Mouse (Mus musculus) neural tube, embryonic 14.5 days (tissue): ENCODE results near the gene Mafg. TPM values are rescaled to one million over a fixed set of nuclear protein-coding genes. Genes with fewer than 3 reads are reported as not detected.
A peak's percentile ranks its signal among the peaks of the same experiment; 100 is the strongest.
"Not testable (repeated sequence)": the region's sequence is repeated elsewhere in the genome, so short reads cannot be mapped to it uniquely, and the experiment has no call there.

Experiments
- ATAC-seq: fragments of 200-750 bp; cut with Nextera tagmentation; 2 replicates; pipeline ENCODE4 v1.8.0; 2017; ENCODE audit warnings: low read depth, mild to moderate bottlenecking, moderate TSS enrichment, moderate library complexity
- H3K27ac ChIP-seq: fragments of 300-500 bp; sonication (generic); 2 replicates; pipeline ENCODE4 v1.5.1; 2014; ENCODE audit warnings: low read depth, mild to moderate bottlenecking, control low read depth, low read length, moderate library complexity, mixed read lengths
- H3K27me3 ChIP-seq: fragments of 300-500 bp; sonication (generic); 2 replicates; pipeline ENCODE4 v1.6.1; 2014; ENCODE audit warnings: low read length; ENCODE audit not compliant: control insufficient read depth, insufficient read depth
- H3K36me3 ChIP-seq: fragments of 300-500 bp; sonication (generic); 2 replicates; pipeline ENCODE4 v1.6.1; 2014; ENCODE audit warnings: low read length, mixed read lengths; ENCODE audit not compliant: control insufficient read depth, insufficient read depth
- H3K4me1 ChIP-seq: fragments of 300-500 bp; sonication (generic); 2 replicates; pipeline ENCODE4 v1.6.1; 2014; ENCODE audit warnings: low read length; ENCODE audit not compliant: control insufficient read depth, insufficient read depth
- H3K4me2 ChIP-seq: fragments of 300-500 bp; sonication (generic); 2 replicates; pipeline ENCODE4 v1.6.1; 2014; ENCODE audit warnings: mild to moderate bottlenecking, low read depth, low read length, control low read depth
- H3K4me3 ChIP-seq: fragments of 300-500 bp; sonication (generic); 2 replicates; pipeline ENCODE4 v1.5.1; 2014; ENCODE audit warnings: low read depth, low read length, control low read depth, mixed read lengths
- H3K9ac ChIP-seq: fragments of 300-500 bp; sonication (generic); replicated peaks from 2 replicates; pipeline ENCODE4 v1.6.1; 2014; ENCODE audit warnings: low read depth, mild to moderate bottlenecking, control low read depth, low read length, mixed read lengths
- H3K9me3 ChIP-seq: fragments of 300-500 bp; sonication (generic); 2 replicates; pipeline ENCODE4 v1.6.1; 2016; ENCODE audit warnings: low read length; ENCODE audit not compliant: control insufficient read depth
- WGBS: fragments of 180-500 bp; shearing (Covaris S2); extraction: QIAGEN DNeasy Blood & Tissue Kit; methylation state at CpG from one replicate; pipeline ENCODE4 v1.1.7; 2014; 5-methylcytosine and 5-hydroxymethylcytosine counted together
- polyA plus RNA-seq: library from polyadenylated mRNA; unstranded; fragments of >200 nt; fragmentation: Nextera tagmentation; extraction: Ambion mirVana; gene quantifications from 2 replicates; pipeline ENCODE4 v1.2.1, GENCODE M21; 2014

The Mafg gene
- polyA plus RNA-seq, 1 experiment from 2014 or later, result 30.5 TPM

- Histone ChIP-seq H3K27me3 (no peaks in the 10 kb centered on the region), H3K27ac (peak within 1 kb of the TSS; percentile 87), H3K4me2 (peak within 1 kb of the TSS; percentile 97), H3K4me3 (peak within 1 kb of the TSS; percentile 95), H3K4me1 (peaks cover 13% of the 10 kb centered on the region), H3K9me3 (no peaks in the 10 kb centered on the region), H3K36me3 (peaks cover 47% of the 10 kb centered on the region), H3K9ac (peak within 1 kb of the TSS; percentile 99)
- WGBS, result under 1% methylated on average over 87 of the region's 88 CpGs
- ATAC-seq, result peak; percentile 98
Observed at GRCm38 (mm10) chr11:120598283-120598989, 35.0 kb downstream of the Mafg start, which contains the start of the genes Alyref and Anapc11. Gene Alyref (minus strand): TSS chr11:120598365. Gene Anapc11 (plus strand): TSS chr11:120598421.

DNA sequence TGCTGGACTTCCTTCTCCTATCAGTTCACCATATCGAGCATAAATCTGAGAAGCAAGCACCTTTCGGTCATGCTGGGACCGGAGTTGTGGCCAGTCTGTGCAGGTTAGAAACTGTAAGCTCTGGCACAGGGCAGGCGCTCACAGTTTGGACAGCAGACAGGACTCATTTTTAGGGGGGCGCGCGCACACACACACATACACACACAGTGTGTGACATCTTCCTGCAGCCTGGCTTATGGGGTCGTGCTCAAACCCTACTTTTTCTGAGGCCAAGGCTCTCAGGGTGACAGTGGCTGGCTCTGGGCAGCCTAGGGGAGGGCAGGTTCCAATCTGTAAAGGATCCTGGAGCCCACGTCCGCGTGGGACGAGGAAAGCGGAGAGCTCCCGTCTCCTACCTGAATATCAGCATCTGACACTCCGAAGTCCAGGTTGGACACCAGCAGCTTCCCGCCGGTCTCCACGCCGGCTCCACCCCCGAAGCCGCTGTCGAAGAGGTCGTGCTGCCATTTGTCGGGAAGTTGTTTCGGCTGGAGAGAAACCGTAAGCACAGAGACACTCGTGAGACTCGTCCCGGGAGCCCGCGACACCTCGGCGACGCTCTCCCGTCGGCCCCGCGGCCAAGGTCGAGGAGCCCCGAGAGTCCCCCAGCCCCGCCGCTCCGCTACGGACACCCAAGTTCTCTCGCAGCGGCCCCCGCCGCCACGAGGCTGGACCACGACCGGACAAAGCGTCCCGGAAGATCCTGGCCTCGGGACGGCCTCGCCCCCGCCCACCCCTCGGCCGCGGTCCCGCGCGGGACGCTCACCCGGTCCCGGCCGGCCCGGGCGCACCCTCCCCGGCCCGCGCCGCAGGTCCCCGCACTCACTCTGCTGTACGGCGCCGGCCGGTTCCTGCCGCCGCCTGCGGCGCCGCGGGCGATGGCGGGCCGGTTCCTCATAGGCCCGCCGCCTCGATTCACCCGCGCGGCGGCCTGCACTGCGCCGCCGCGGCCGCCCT, 35.9 kb downstream of the Mafg start:
- Histone ChIP-seq H3K4me2 (peak overlapping the region; percentile 97), H3K9ac (peak overlapping the region; percentile 99), H3K4me1 (peaks cover 13% of the 10 kb centered on the region), H3K36me3 (peaks cover 45% of the 10 kb centered on the region), H3K9me3 (no peaks in the 10 kb centered on the region), H3K27ac (peak overlapping the region; percentile 87), H3K4me3 (peak overlapping the region; percentile 95), H3K27me3 (no peaks in the 10 kb centered on the region)
- 6% methylated on average over 69 of the region's 99 CpGs for WGBS
- peak; percentile 57 for ATAC-seq

DNA sequence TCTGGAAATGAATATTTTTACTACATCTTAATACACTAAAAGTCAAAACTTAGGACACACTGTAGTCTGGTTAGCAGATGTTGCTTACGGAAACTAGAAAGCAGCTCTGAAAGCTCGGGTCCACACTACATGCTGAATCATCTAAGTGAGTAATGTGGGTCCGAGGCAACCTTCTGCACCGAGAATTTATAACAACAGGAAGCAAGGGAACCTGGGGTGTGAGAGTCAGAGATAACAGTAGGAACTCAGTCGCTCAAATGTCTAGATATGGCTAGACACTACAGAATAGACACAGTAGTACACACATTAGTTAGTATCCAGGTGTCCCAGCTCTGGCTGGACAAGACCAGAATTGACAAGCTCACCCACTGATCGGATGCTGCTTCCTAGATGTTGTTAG, 44.9 kb downstream of the Mafg start:
- H3K9ac ChIP-seq, result no peak overlapping the region
- no peak overlapping the region for H3K4me2 ChIP-seq
- peaks cover 60% of the 10 kb centered on the region for H3K36me3 ChIP-seq
- 95% methylated on average over 6 of the region's 6 CpGs for WGBS
- H3K4me1 ChIP-seq, result no peaks in the 10 kb centered on the region
- no peaks in the 10 kb centered on the region for H3K9me3 ChIP-seq
- H3K4me3 ChIP-seq, result no peak overlapping the region
- no peak for ATAC-seq
- no peak overlapping the region for H3K27ac ChIP-seq
- H3K27me3 ChIP-seq, result no peaks in the 10 kb centered on the region

DNA sequence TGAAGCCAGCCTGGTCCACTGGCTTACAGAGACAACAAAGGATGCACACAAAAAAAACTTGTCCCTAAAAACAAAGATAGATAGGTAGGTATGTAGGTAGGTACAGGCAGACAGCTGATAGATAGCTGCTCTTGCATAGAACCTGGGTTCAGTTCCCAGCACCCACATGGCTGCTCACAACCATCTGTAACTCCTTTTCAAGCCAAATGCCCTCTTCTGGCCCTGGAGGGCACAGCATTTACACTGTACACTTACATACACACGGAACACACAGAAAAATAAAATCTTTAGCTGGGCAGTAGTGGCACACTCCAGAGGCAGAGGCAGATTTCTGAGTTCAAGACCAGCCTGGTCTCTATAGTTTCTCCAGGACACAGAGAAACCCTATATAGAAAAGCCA, 49.5 kb downstream of the Mafg start:
- Histone ChIP-seq H3K4me3 (no peak overlapping the region), H3K36me3 (peaks cover 40% of the 10 kb centered on the region), H3K9ac (no peak overlapping the region), H3K27me3 (no peaks in the 10 kb centered on the region), H3K27ac (no peak overlapping the region), H3K9me3 (no peaks in the 10 kb centered on the region), H3K4me1 (peaks cover 20% of the 10 kb centered on the region), H3K4me2 (no peak overlapping the region)
- no peak for ATAC-seq
- 95% methylated on average over 1 of the region's 1 CpGs for WGBS

GRCm38 (mm10) chr11:120582982-120583293, 50.5 kb downstream of the Mafg start:
- not testable (repeated sequence) for H3K4me2 ChIP-seq, H3K9ac ChIP-seq, ATAC-seq, H3K27ac ChIP-seq, H3K27me3 ChIP-seq, H3K9me3 ChIP-seq, H3K4me3 ChIP-seq
- 94% methylated on average over 2 of the region's 2 CpGs for WGBS
- peaks cover 43% of the 10 kb centered on the region for H3K36me3 ChIP-seq
- peaks cover 20% of the 10 kb centered on the region for H3K4me1 ChIP-seq

DNA sequence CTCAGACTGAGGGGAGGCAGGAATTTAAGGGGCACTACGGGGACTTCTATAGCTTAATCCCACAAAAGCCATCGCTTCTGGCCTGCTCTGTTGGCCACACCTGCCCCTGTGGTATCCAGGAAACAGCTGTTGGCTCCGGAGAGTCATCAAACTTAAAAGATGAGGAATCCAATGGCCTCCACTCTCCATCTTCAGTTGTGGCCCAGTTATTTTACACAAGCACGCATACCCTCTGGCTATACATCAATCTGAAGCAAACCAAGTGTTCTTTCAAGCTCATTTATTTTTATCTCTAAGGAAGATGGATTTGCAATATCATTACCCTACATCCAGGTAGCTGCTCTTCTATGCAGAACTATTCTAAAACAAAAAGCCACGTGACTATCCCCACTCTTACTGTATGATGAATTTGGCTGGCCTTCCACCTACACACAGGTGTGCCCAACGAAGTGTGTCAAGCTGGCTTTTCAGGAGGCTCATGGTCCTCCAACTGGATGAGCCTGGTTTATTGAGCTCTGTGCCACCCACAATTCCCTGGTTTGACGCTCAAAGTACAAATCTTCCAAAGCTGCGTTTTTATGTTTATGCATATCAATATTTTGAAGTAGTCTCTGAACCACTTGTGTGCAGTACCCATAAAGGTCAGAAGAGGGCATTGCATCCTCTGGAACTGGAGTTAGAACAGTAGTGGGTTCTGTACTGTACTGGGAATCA, 51.0 kb downstream of the Mafg start:
- Histone ChIP-seq H3K36me3 (peaks cover 43% of the 10 kb centered on the region), H3K4me2 (peak overlapping the region; percentile 99), H3K9me3 (no peaks in the 10 kb centered on the region), H3K27ac (peak overlapping the region; percentile 94), H3K4me3 (peak overlapping the region; percentile 89), H3K9ac (peak overlapping the region; percentile 99), H3K4me1 (peaks cover 20% of the 10 kb centered on the region), H3K27me3 (no peaks in the 10 kb centered on the region)
- ATAC-seq, result 0 out of 2 replicates have a peak, but pooled peaks have one; percentile 7
- WGBS, result 69% methylated on average over 8 of the region's 8 CpGs

- peak within 1 kb of the TSS; percentile 94 for H3K27ac ChIP-seq
- H3K27me3 ChIP-seq, result no peaks in the 10 kb centered on the region
- H3K4me2 ChIP-seq, result peak within 1 kb of the TSS; percentile 99
- peaks cover 42% of the 10 kb centered on the region for H3K36me3 ChIP-seq
- WGBS, result 4% methylated on average over 65 of the region's 75 CpGs
- peak within 1 kb of the TSS; percentile 99 for H3K9ac ChIP-seq
- no peaks in the 10 kb centered on the region for H3K9me3 ChIP-seq
- peaks cover 20% of the 10 kb centered on the region for H3K4me1 ChIP-seq
- ATAC-seq, result peak; percentile 62
- peak within 1 kb of the TSS; percentile 89 for H3K4me3 ChIP-seq
Observed at GRCm38 (mm10) chr11:120581490-120582267, 51.7 kb downstream of the Mafg start, which contains the start of gene Arhgdia. Gene Arhgdia (minus strand): TSS chr11:120581624.

DNA sequence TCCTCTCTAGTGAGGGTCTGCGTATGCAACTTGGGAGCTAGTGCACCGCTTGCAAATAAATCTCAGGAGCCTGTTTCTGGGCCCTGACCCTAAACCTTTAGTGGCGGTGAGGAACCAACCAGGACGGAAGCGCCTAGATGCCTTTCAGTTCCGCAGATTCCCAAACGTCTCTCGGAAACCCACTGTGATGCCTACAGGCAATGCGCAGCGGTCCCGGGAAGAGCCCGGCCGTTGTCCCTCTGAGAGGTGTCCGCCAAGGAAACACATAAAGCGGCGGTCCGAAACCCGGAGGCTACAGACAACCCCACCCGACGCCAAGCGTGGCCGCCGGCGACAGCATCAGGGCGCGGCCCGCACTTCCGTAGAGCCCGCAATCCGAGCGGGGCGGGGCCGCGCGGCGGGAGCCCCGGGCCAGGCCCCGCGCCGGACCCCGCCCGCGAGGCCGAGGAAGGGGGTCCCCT, 52.5 kb downstream of the Mafg start:
- Histone ChIP-seq H3K9me3 (no peaks in the 10 kb centered on the region), H3K4me1 (peaks cover 20% of the 10 kb centered on the region), H3K27me3 (no peaks in the 10 kb centered on the region), H3K27ac (peak overlapping the region; percentile 94), H3K4me2 (peak overlapping the region; percentile 99), H3K9ac (peak overlapping the region; percentile 99), H3K4me3 (peak overlapping the region; percentile 89), H3K36me3 (peaks cover 35% of the 10 kb centered on the region)
- WGBS, result under 1% methylated on average over 44 of the region's 44 CpGs
- ATAC-seq, result 0 out of 2 replicates have a peak, but pooled peaks have one; percentile 28
